Mouse (Mus musculus) myocyte (in vitro differentiated cells): ENCODE measurements around the gene Nepro.

Source experiments
- CEBPB ChIP-seq: IDR thresholded peaks from 2 replicates; pipeline ENCODE4 v1.6.1; 2011; ENCODE audit warnings: mild to moderate bottlenecking, moderate library complexity; ENCODE audit not compliant: poor library complexity, insufficient read depth, severe bottlenecking
- E2F4 ChIP-seq: IDR thresholded peaks from one replicate; pipeline ENCODE4 v1.6.1; 2011; ENCODE audit warnings: mild to moderate bottlenecking, control low read depth, moderate library complexity; ENCODE audit not compliant: insufficient read depth
- MAX ChIP-seq: IDR thresholded peaks from one replicate; pipeline ENCODE4 v1.6.1; 2011; ENCODE audit warnings: low read depth, mild to moderate bottlenecking, control low read depth
- POLR2A ChIP-seq: IDR thresholded peaks from one replicate; pipeline ENCODE4 v1.6.1; 2011; ENCODE audit warnings: low read depth, mild to moderate bottlenecking, control low read depth, moderate library complexity; ENCODE audit not compliant: insufficient read length
- POLR2AphosphoS2 ChIP-seq: IDR thresholded peaks from one replicate; pipeline ENCODE4 v1.6.1; 2011; ENCODE audit warnings: low read depth, control low read depth; ENCODE audit not compliant: insufficient read length
- SRF ChIP-seq: IDR thresholded peaks from one replicate; pipeline ENCODE4 v1.6.1; 2011; ENCODE audit warnings: low read depth; ENCODE audit not compliant: control insufficient read depth, insufficient read length
- TCF12 ChIP-seq: IDR thresholded peaks from one replicate; pipeline ENCODE4 v1.6.1; 2011; ENCODE audit warnings: mild to moderate bottlenecking, control low read depth; ENCODE audit not compliant: poor library complexity, insufficient read depth, severe bottlenecking

DNA sequence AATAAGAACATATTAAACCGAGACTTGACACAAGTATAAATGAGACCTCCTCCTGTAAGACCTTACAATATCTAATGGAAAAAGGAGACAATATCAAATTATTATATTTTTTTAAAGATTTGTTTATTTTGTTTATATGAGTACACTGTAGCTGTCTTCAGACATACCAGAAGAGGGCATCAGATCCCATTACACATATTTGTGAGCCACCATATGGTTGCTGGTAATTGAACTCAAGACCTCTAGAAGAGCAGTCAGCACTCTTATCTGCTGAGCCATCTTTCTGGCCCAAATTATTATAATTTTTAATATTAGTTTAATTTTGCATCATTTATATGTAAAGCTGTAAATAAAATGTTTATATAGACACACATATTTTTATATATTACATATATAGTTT lies 18.7 kb downstream of the Nepro start:
- TF ChIP-seq CEBPB (no peak), E2F4 (no peak), TCF12 (no peak), MAX (no peak), POLR2AphosphoS2 (no peak), POLR2A (no peak), SRF (no peak)
